Mouse (Mus musculus) intestine, postnatal 0 days (tissue): ENCODE measurements around the gene Gm14412. TPM values are rescaled to one million over a fixed set of nuclear protein-coding genes. Genes with fewer than 3 reads are reported as not detected.
"Not testable (repeated sequence)": the region's sequence is repeated elsewhere in the genome, so short reads cannot be mapped to it uniquely, and the experiment has no call there.

Source experiments
- ATAC-seq: fragments of 200-750 bp; cut with Nextera tagmentation; 2 replicates; pipeline ENCODE4 v1.8.0; 2017; ENCODE audit warnings: mild to moderate bottlenecking, moderate TSS enrichment, moderate library complexity
- H3K27ac ChIP-seq: fragments of 300-500 bp; sonication (generic); 2 replicates; pipeline ENCODE4 v1.5.1; 2014; ENCODE audit warnings: mild to moderate bottlenecking, low read depth, low read length, moderate library complexity
- H3K27me3 ChIP-seq: fragments of 300-500 bp; sonication (generic); replicated peaks from 2 replicates; pipeline ENCODE4 v1.6.1; 2014; ENCODE audit warnings: low read length, mixed read lengths; ENCODE audit not compliant: control insufficient read depth, insufficient read depth
- H3K36me3 ChIP-seq: fragments of 300-500 bp; sonication (generic); 2 replicates; pipeline ENCODE4 v1.6.1; 2014; ENCODE audit warnings: mild to moderate bottlenecking, moderate library complexity; ENCODE audit not compliant: control insufficient read depth, insufficient read depth
- H3K4me1 ChIP-seq: fragments of 300-500 bp; sonication (generic); replicated peaks from 2 replicates; pipeline ENCODE4 v1.6.1; 2014; ENCODE audit warnings: antibody characterized with exemption, low read length, mixed read lengths; ENCODE audit not compliant: control insufficient read depth, insufficient read depth
- H3K4me2 ChIP-seq: fragments of 300-500 bp; sonication (generic); replicated peaks from 2 replicates; pipeline ENCODE4 v1.6.1; 2014; ENCODE audit warnings: low read depth, mild to moderate bottlenecking, moderate library complexity
- H3K4me3 ChIP-seq: fragments of 300-500 bp; sonication (generic); 2 replicates; pipeline ENCODE4 v1.5.1; 2014; ENCODE audit warnings: low read depth, low read length
- H3K9ac ChIP-seq: fragments of 300-500 bp; sonication (generic); 2 replicates; pipeline ENCODE4 v1.6.1; 2014; ENCODE audit warnings: mild to moderate bottlenecking, low read depth, low read length
- H3K9me3 ChIP-seq: fragments of 300-500 bp; sonication (generic); 2 replicates; pipeline ENCODE4 v1.6.1; 2016; ENCODE audit warnings: mixed run types; ENCODE audit not compliant: control insufficient read depth
- CTCF ChIP-seq: sonication (generic); IDR thresholded peaks from 2 replicates; pipeline ENCODE4 v1.5.1; 2016; ENCODE audit warnings: low read depth, mild to moderate bottlenecking, control low read depth, antibody characterized with exemption, moderate library complexity
- WGBS: fragments of 180-500 bp; shearing (Covaris S2); extraction: QIAGEN DNeasy Blood & Tissue Kit; methylation state at CpG from one replicate; pipeline ENCODE4 v1.1.7; 2014; 5-methylcytosine and 5-hydroxymethylcytosine counted together
- polyA plus RNA-seq: library from polyadenylated mRNA; unstranded; fragments of >200 nt; fragmentation: Nextera tagmentation; extraction: Ambion mirVana; gene quantifications from 2 replicates; pipeline ENCODE4 v1.2.1, GENCODE M21; 2015

Gm14412 gene
- not detected in 2 replicates for polyA plus RNA-seq

DNA sequence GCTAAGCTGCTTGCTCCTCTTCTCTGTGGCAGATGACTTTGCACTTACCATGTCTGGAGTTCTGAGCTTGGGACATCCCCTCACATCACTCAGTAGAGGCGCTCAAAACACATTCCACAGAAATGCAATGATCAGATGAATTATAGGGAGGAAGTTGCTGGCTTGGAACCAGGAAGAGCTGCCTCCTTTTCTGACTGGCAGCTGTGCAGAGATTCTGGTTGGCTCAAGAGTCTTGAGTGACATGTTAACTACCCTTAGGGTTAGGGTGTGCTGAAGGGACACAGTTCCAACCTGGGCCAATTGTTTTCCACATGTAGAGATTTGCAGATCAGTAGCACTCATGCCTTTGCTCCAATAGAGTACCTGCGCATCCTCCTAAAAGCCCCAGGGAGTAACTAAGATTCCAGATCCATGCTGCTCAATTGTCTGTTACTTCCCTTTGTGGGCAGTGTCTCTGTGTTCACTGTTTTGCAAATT is at the start of gene Gm14412:
TSS of gene Gm14412 (minus strand) at position 51 of the 477 bp plus-strand sequence.
- ATAC-seq, H3K4me3 ChIP-seq, H3K9ac ChIP-seq, H3K4me1 ChIP-seq, H3K4me2 ChIP-seq, H3K36me3 ChIP-seq, H3K27me3 ChIP-seq, H3K9me3 ChIP-seq, H3K27ac ChIP-seq: not testable (repeated sequence)
- 91% methylated on average over 2 of the region's 2 CpGs for WGBS

DNA sequence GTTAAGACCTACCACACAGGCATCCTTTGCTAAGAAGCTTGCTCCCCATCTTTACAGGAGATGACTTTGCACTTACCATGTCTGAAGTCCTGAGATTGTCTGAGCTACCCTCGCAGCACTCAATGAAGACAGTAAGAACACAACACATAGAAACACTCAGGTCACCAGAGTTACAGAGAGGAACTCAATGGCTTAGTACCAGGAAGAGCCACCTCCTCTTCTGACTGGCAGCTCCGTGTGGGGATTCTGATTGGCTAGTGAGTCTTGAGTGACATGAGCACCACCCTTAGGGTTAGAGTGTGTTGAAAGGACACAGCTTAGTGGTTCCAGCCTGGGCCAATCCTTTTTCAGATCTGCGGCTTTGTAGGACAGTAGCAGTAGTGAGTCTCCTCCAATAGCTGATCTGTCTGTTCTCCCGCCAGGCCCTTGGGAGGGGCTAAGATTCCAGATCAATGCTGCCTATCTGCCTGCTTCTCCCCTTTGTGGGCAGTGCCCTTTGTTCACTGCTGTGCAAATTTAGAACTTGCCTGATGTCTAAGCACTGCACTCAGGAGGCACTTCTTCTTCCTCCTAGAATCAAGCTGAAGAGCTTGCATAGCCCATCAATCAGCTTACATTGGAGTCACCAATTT is 5.7 kb upstream of the Gm14412 start:
- WGBS = 85% methylated on average over 3 of the region's 4 CpGs
- H3K4me2 ChIP-seq, H3K4me1 ChIP-seq, H3K9me3 ChIP-seq, H3K9ac ChIP-seq, ATAC-seq, H3K4me3 ChIP-seq, H3K36me3 ChIP-seq, H3K27ac ChIP-seq, H3K27me3 ChIP-seq: not testable (repeated sequence)

DNA sequence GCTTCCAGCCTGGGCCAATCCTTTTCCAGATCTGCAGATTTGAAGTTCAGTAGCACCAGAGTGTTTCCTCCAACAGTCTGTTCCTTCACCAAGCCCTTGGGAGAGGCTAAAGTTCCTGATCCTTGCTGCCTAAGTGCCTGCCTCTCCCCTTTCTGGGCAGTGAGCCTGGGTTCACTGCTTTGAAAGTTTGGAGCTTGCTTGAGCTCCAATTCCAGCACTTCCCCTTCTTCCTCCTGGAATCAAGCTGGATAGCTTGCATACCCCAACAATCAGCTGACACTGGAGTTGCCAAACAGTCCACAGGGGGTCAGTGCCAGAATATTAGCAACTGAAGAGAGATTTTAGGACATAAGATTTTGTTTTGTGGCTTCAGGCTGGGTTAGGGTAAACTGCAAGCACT is 2.7 kb downstream of the Gm14412 start:
- not testable (repeated sequence) for H3K9me3 ChIP-seq, H3K36me3 ChIP-seq, H3K9ac ChIP-seq, H3K4me2 ChIP-seq, H3K4me1 ChIP-seq, H3K4me3 ChIP-seq, H3K27ac ChIP-seq, ATAC-seq, H3K27me3 ChIP-seq

DNA sequence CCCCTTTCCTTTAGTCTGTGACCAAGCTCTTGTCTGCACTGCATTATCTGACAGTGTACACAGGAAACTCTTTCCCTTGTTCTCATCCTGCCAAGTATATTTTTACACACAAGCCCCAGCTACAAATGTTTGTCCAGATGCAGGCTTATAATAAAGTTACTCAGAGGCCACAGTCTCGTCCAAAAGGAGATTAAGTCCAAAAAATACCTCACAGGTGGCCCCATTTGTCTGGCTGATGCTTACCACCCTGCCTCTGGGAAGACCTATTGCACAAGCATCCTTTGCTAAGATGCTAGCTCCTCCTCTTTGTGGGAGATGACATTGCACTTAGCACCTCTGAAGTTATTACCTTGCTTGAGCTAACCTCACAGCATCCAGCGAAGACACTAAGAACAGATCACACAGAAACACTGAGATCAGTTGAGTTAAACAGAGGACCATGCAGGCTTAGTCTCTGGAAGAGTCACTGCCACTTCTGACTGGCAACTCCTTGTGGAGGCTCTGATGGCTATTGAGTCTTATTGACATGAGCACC is 3.3 kb downstream of the Gm14412 start:
- H3K27me3 ChIP-seq, H3K4me1 ChIP-seq, H3K9ac ChIP-seq, H3K4me2 ChIP-seq, H3K27ac ChIP-seq, H3K36me3 ChIP-seq, H3K9me3 ChIP-seq, H3K4me3 ChIP-seq, ATAC-seq: not testable (repeated sequence)
- WGBS = 51% methylated on average over 2 of the region's 2 CpGs

DNA sequence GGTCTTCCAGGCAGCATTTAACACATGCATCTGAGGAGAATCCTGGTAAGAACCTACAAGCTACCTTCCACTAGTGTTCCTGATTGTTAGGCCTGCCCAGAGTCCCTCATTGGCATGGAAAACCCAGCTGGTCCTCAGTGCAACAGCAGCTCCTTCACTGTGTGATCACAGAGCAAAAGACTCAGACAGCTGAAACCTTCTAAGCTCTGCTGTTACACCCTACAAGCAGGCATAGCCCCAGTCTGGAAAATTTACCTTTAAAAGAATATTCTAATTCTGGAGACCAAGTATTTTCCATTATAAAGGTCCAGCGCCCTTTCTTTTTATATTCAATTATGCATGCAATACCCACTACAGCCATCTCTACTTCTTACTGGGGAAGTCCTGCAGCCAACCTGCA is 5.1 kb downstream of the Gm14412 start:
- H3K36me3 ChIP-seq = no peaks in the 10 kb centered on the region
- no peak for TF ChIP-seq CTCF
- ATAC-seq = no peak
- H3K4me1 ChIP-seq = no peaks in the 10 kb centered on the region
- no peak overlapping the region for H3K27ac ChIP-seq
- 85% methylated on average over 1 of the region's 1 CpGs for WGBS
- H3K4me2 ChIP-seq = no peak overlapping the region
- no peak overlapping the region for H3K4me3 ChIP-seq
- no peak overlapping the region for H3K9ac ChIP-seq
- no peaks in the 10 kb centered on the region for H3K9me3 ChIP-seq
- H3K27me3 ChIP-seq = no peaks in the 10 kb centered on the region

GRCm38 (mm10) chr2:177309627-177310026 is 14.5 kb downstream of the Gm14412 start:
- not testable (repeated sequence) for H3K9ac ChIP-seq, H3K27me3 ChIP-seq, H3K27ac ChIP-seq, H3K36me3 ChIP-seq, H3K4me2 ChIP-seq, ATAC-seq, H3K4me1 ChIP-seq, H3K4me3 ChIP-seq, H3K9me3 ChIP-seq
- 91% methylated on average over 4 of the region's 4 CpGs for WGBS

DNA sequence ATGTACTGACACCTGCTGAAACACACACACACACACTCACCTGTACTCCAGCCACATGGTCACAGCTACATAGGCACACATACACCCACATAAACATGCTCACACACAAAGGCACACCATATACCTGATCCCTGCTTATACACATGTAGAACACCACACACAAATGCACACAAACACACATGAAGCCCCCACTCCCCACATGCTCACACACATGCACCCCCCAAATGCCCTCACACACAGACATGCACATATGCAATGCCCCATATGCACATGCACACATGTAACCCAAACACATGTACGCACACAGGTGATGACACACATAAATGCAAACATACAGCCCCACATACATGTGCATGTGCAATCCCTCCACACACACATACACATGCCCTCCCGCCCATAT is 19.1 kb downstream of the Gm14412 start:
- H3K4me2 ChIP-seq, H3K4me1 ChIP-seq, H3K36me3 ChIP-seq, H3K9me3 ChIP-seq, ATAC-seq, H3K27me3 ChIP-seq, H3K4me3 ChIP-seq, H3K27ac ChIP-seq, H3K9ac ChIP-seq: not testable (repeated sequence)
- WGBS = no CpG with 5 or more reads among the region's 2 CpGs

DNA sequence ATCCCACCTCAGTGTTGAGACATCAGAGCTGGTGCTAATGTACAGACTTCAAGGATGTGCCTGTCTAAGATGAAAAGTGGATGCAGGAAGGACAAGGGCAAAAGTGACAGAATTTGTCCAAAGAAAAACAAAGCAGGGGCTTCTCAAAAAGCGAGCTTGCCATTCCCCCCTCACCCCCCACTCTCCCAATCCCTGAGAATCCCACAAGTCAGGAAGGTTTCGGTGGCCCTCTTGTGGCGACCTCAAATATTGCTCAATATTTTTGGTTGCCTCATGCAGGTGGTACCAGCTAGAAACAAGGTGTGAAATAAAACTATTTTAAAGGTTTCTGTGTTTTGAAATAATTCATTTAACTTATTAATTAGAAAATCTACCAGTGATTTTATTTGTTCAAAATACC is 40.4 kb downstream of the Gm14412 start:
- H3K4me2 ChIP-seq, ATAC-seq: not testable (repeated sequence)
- 30% methylated on average over 3 of the region's 3 CpGs for WGBS

DNA sequence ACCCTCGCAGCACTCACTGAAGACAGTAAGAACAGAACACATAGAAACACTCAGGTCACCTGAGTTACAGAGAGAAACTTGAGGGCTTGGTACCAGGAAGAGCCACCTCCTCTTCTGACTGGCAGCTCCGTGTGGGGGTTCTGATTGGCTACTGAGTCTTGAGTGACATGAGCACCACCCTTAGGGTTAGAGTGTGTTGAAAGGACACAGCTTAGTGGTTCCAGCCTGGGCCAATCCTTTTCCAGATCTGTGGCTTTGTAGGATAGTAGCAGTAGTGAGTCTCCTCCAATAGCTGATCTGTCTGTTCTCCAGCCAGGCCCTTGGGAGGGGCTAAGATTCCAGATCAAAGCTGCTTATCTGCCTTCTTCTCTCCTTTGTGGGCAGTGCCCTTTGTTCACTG is 46.4 kb downstream of the Gm14412 start:
- not testable (repeated sequence) for H3K9me3 ChIP-seq, H3K4me3 ChIP-seq, H3K27me3 ChIP-seq, H3K36me3 ChIP-seq, H3K4me2 ChIP-seq, H3K4me1 ChIP-seq, H3K27ac ChIP-seq, H3K9ac ChIP-seq, ATAC-seq
- 67% methylated on average over 1 of the region's 2 CpGs for WGBS

More for the DNA sequence above, 40.4 kb downstream of the Gm14412 start:
- not testable (repeated sequence) for H3K36me3 ChIP-seq, H3K27me3 ChIP-seq, H3K9ac ChIP-seq, H3K9me3 ChIP-seq, H3K4me1 ChIP-seq, H3K27ac ChIP-seq, H3K4me3 ChIP-seq
